ENCODE assay signal across 34 mouse cellular contexts in the genomic region with DNA sequence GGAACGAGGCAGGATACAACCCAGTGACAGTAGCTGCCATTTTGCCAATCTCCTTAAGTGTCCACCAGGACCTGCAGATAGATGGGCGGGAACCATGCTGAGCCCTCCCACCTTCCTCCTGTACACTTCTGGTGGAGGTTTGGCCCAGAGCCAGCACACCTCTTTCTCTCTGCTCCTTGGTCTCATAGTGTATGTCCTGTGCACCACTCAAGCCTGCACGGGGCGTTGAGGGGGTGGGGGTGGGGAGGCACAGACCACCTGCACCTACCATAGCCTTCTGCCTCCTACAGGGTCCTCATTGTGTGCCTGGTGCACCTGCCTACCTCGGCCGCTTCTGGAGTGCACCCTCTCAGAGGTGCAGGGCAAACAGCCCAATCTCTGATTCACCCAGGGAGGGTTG. TPM values are rescaled to one million over a fixed set of nuclear protein-coding genes. Genes with fewer than 3 reads are reported as not detected.
DNase-seq lines count a peak whose midpoint lies in the region; ATAC-seq and TF ChIP-seq lines count a peak whose summit lies in the region.
"Had no signal": no experiment of that assay in that cellular context is flagged by ENCODE, and none has a peak within 500 bp of the region (broad histone marks: within the 10 kb centered on the region; RNA-seq: fewer than 3 reads in every experiment).

No protein-coding gene starts in this region.

- peaks cover 3% of the 10 kb centered on the region; the same call in 1 of the 2 replicates for H3K4me1 ChIP-seq in embryonic facial prominence, embryonic 11.5 days (ENCODE audit: control insufficient read depth, insufficient read depth, low read length)
- H3K4me1 ChIP-seq in embryonic facial prominence, embryonic 10.5 days, result peaks cover 43% of the 10 kb centered on the region
- peaks cover 8% of the 10 kb centered on the region; the same call in 1 of the 2 replicates for H3K4me1 ChIP-seq in intestine, embryonic 15.5 days (replicated peaks)
- no peaks in the 10 kb centered on the region for H3K4me1 ChIP-seq in intestine, postnatal 0 days (replicated peaks; ENCODE audit: control insufficient read depth, insufficient read depth, low read length)
- H3K4me1 ChIP-seq in lung, embryonic 16.5 days (replicated peaks; ENCODE audit: control insufficient read depth, insufficient read depth, low read length), result peaks cover 4% of the 10 kb centered on the region
- H3K4me1 ChIP-seq in stomach, embryonic 15.5 days, result no peaks in the 10 kb centered on the region
- H3K4me1 ChIP-seq: heart, embryonic 12.5 days had no signal

- no peak for DNase-seq in embryonic facial prominence, embryonic 11.5 days (ENCODE audit: low spot score)
- no peak for DNase-seq in embryonic facial prominence, embryonic 10.5 days (ENCODE audit: low spot score)
- no peak for DNase-seq in lung, postnatal 36 days
- no peak for DNase-seq in liver
- DNase-seq: adrenal gland, postnatal 25 days; cerebellum, adult 18-20 months; cerebellum, postnatal 10 days; heart, adult 2 months; heart, postnatal 4 days; kidney, adult 11 months; kidney, postnatal 25 days; right cerebral cortex, adult 18-20 months; spleen, adult 18-20 months; thymus, postnatal 25 days had no signal

- H3K36me3 ChIP-seq in embryonic facial prominence, embryonic 11.5 days (replicated peaks; ENCODE audit: control insufficient read depth, insufficient read depth, low read depth, low read length), result no peaks in the 10 kb centered on the region
- H3K36me3 ChIP-seq in embryonic facial prominence, embryonic 10.5 days (replicated peaks), result no peaks in the 10 kb centered on the region
- H3K36me3 ChIP-seq in intestine, embryonic 15.5 days, result no peaks in the 10 kb centered on the region
- H3K36me3 ChIP-seq in intestine, postnatal 0 days (ENCODE audit: control insufficient read depth, insufficient read depth), result no peaks in the 10 kb centered on the region
- H3K36me3 ChIP-seq in lung, embryonic 16.5 days (ENCODE audit: control insufficient read depth, insufficient read depth, low read length), result no peaks in the 10 kb centered on the region
- no peaks in the 10 kb centered on the region for H3K36me3 ChIP-seq in stomach, embryonic 15.5 days
- H3K36me3 ChIP-seq: embryonic facial prominence, embryonic 15.5 days; forebrain, embryonic 15.5 days; heart, embryonic 12.5 days; hindbrain, embryonic 15.5 days; neural tube, embryonic 12.5 days had no signal

- H3K4me3 ChIP-seq in embryonic facial prominence, embryonic 11.5 days (ENCODE audit: low read depth, low read length), result no peak overlapping the region
- no peak overlapping the region for H3K4me3 ChIP-seq in embryonic facial prominence, embryonic 10.5 days
- H3K4me3 ChIP-seq in intestine, embryonic 15.5 days (replicated peaks), result no peak overlapping the region
- no peak overlapping the region for H3K4me3 ChIP-seq in intestine, postnatal 0 days (ENCODE audit: low read depth, low read length)
- no peak overlapping the region for H3K4me3 ChIP-seq in lung, embryonic 16.5 days (ENCODE audit: low read length)
- H3K4me3 ChIP-seq in stomach, embryonic 15.5 days (replicated peaks), result no peak overlapping the region
- H3K4me3 ChIP-seq: embryonic facial prominence, embryonic 15.5 days; forebrain, embryonic 15.5 days; heart, adult 2 months; heart, embryonic 12.5 days; hindbrain, embryonic 15.5 days; myocyte; neural tube, embryonic 12.5 days had no signal

- TF ChIP-seq CTCF in intestine, postnatal 0 days (IDR thresholded peaks at IDR 0.05; ENCODE audit: low read depth), result no peak

- no peak overlapping the region for H3K27ac ChIP-seq in embryonic facial prominence, embryonic 11.5 days (replicated peaks; ENCODE audit: low read depth, low read length)
- no peak overlapping the region for H3K27ac ChIP-seq in embryonic facial prominence, embryonic 10.5 days (replicated peaks)
- no peak overlapping the region for H3K27ac ChIP-seq in intestine, embryonic 15.5 days
- H3K27ac ChIP-seq in intestine, postnatal 0 days (ENCODE audit: low read depth, low read length), result no peak overlapping the region
- H3K27ac ChIP-seq in lung, embryonic 16.5 days (ENCODE audit: low read length), result no peak overlapping the region
- H3K27ac ChIP-seq in stomach, embryonic 15.5 days, result no peak overlapping the region
- H3K27ac ChIP-seq: embryonic facial prominence, embryonic 15.5 days; forebrain, embryonic 15.5 days; heart, adult 2 months; hindbrain, embryonic 15.5 days; neural tube, embryonic 12.5 days had no signal

- peaks cover 12% of the 10 kb centered on the region for H3K27me3 ChIP-seq in embryonic facial prominence, embryonic 11.5 days (ENCODE audit: control insufficient read depth, insufficient read depth, low read length)
- peaks cover 94% of the 10 kb centered on the region for H3K27me3 ChIP-seq in embryonic facial prominence, embryonic 10.5 days (replicated peaks; ENCODE audit: low read depth, poor library complexity, severe bottlenecking)
- H3K27me3 ChIP-seq in intestine, embryonic 15.5 days (replicated peaks), result peaks cover 21% of the 10 kb centered on the region
- H3K27me3 ChIP-seq in intestine, postnatal 0 days (replicated peaks; ENCODE audit: control insufficient read depth, insufficient read depth, low read length), result peaks cover 16% of the 10 kb centered on the region
- peaks cover 11% of the 10 kb centered on the region for H3K27me3 ChIP-seq in lung, embryonic 16.5 days (ENCODE audit: control insufficient read depth, insufficient read depth, low read depth, low read length)
- H3K27me3 ChIP-seq in stomach, embryonic 15.5 days (replicated peaks), result peaks cover 19% of the 10 kb centered on the region

- ATAC-seq in embryonic facial prominence, embryonic 11.5 days (replicated peaks; ENCODE audit: insufficient number of reproducible peaks, low FRiP score, low TSS enrichment, low read depth), result 0 out of 2 replicates have a peak, but pooled peaks have one; percentile 30
- peak; percentile 28; the same call in 1 of the 2 replicates for ATAC-seq in intestine, embryonic 15.5 days
- no peak for ATAC-seq in intestine, postnatal 0 days
- ATAC-seq in lung, embryonic 16.5 days (ENCODE audit: low read depth), result peak; percentile 58; the same call in 1 of the 2 replicates
- peak; percentile 6; the same call in 1 of the 2 replicates for ATAC-seq in stomach, embryonic 15.5 days (ENCODE audit: insufficient read depth, low FRiP score, low read depth)
- ATAC-seq: forebrain, embryonic 15.5 days; Patski had no signal

- no peak overlapping the region for H3K4me2 ChIP-seq in embryonic facial prominence, embryonic 11.5 days (ENCODE audit: low read depth, low read length)
- H3K4me2 ChIP-seq in intestine, embryonic 15.5 days (replicated peaks), result no peak overlapping the region
- H3K4me2 ChIP-seq in intestine, postnatal 0 days (replicated peaks; ENCODE audit: low read depth), result no peak overlapping the region
- H3K4me2 ChIP-seq in lung, embryonic 16.5 days (ENCODE audit: low read depth, low read length), result no peak overlapping the region
- no peak overlapping the region for H3K4me2 ChIP-seq in stomach, embryonic 15.5 days
- H3K4me2 ChIP-seq: embryonic facial prominence, embryonic 15.5 days; forebrain, embryonic 15.5 days; heart, embryonic 12.5 days; liver, embryonic 11.5 days; midbrain, embryonic 11.5 days had no signal

- H3K9me3 ChIP-seq in embryonic facial prominence, embryonic 11.5 days (replicated peaks; ENCODE audit: control insufficient read depth, low read length), result no peaks in the 10 kb centered on the region
- H3K9me3 ChIP-seq in embryonic facial prominence, embryonic 10.5 days, result no peaks in the 10 kb centered on the region
- no peaks in the 10 kb centered on the region for H3K9me3 ChIP-seq in intestine, embryonic 15.5 days
- H3K9me3 ChIP-seq in intestine, postnatal 0 days (ENCODE audit: control insufficient read depth), result no peaks in the 10 kb centered on the region
- no peaks in the 10 kb centered on the region for H3K9me3 ChIP-seq in lung, embryonic 16.5 days (ENCODE audit: control insufficient read depth, low read length)
- H3K9me3 ChIP-seq in stomach, embryonic 15.5 days, result no peaks in the 10 kb centered on the region
- H3K9me3 ChIP-seq: embryonic facial prominence, embryonic 15.5 days; forebrain, embryonic 15.5 days; heart, embryonic 12.5 days; hindbrain, embryonic 15.5 days; neural tube, embryonic 12.5 days had no signal

- no peak overlapping the region for H3K9ac ChIP-seq in embryonic facial prominence, embryonic 11.5 days (replicated peaks; ENCODE audit: low read length)
- no peak overlapping the region for H3K9ac ChIP-seq in intestine, embryonic 15.5 days
- H3K9ac ChIP-seq in intestine, postnatal 0 days (ENCODE audit: low read depth, low read length), result no peak overlapping the region
- no peak overlapping the region for H3K9ac ChIP-seq in lung, embryonic 16.5 days (ENCODE audit: low read length)
- H3K9ac ChIP-seq in stomach, embryonic 15.5 days, result no peak overlapping the region
- H3K9ac ChIP-seq: embryonic facial prominence, embryonic 15.5 days; forebrain, embryonic 15.5 days; heart, embryonic 12.5 days; hindbrain, embryonic 15.5 days; neural tube, embryonic 12.5 days had no signal

- WGBS in embryonic facial prominence, embryonic 11.5 days, result 84% methylated on average over 6 of the region's 6 CpGs
- 75% methylated on average over 6 of the region's 6 CpGs for WGBS in embryonic facial prominence, embryonic 10.5 days
- 61% methylated on average over 6 of the region's 6 CpGs for WGBS in intestine, embryonic 15.5 days
- WGBS in intestine, postnatal 0 days, result 56% methylated on average over 6 of the region's 6 CpGs
- 42% methylated on average over 6 of the region's 6 CpGs for WGBS in lung, embryonic 16.5 days
- WGBS in stomach, embryonic 15.5 days, result 59% methylated on average over 6 of the region's 6 CpGs

RNA-seq across cellular contexts. Expression of a gene that starts 4.5 kb away (rescaled TPM):
- polyA plus RNA-seq in embryonic facial prominence, embryonic 11.5 days (2014; fragmentation: Nextera tagmentation; extraction: Ambion mirVana), result not detected in 2 replicates
- not detected in 2 replicates for polyA plus RNA-seq in embryonic facial prominence, embryonic 10.5 days (2016; fragmentation: Nextera tagmentation; extraction: Ambion mirVana)
- not detected in 2 replicates for polyA plus RNA-seq in intestine, embryonic 15.5 days (2015; fragmentation: Nextera tagmentation; extraction: Ambion mirVana)
- polyA plus RNA-seq in intestine, postnatal 0 days (2015; fragmentation: Nextera tagmentation; extraction: Ambion mirVana), result not detected in 2 replicates
- polyA plus RNA-seq in lung, embryonic 16.5 days (2015; fragmentation: Nextera tagmentation; extraction: Ambion mirVana), result not detected in 2 replicates
- polyA plus RNA-seq in stomach, embryonic 15.5 days (2015; fragmentation: Nextera tagmentation; extraction: Ambion mirVana), result not detected in 2 replicates
- polyA plus RNA-seq: brain, embryonic 14.5 days; C2C12; embryonic facial prominence, embryonic 15.5 days; forebrain, embryonic 15.5 days; heart, adult 2 months; heart, embryonic 12.5 days; heart, postnatal 0 days; hindbrain, embryonic 15.5 days; kidney, embryonic 14.5 days; limb, embryonic 11.5 days; liver, embryonic 11.5 days; liver, embryonic 16.5 days; midbrain, embryonic 11.5 days; midbrain, postnatal 0 days; myocyte; neural tube, embryonic 12.5 days; Patski had no signal

RNA-seq across cellular contexts. Expression of a gene that starts 42.0 kb away (rescaled TPM):
- polyA plus RNA-seq in embryonic facial prominence, embryonic 11.5 days (2014; fragmentation: Nextera tagmentation; extraction: Ambion mirVana), result 6.8 and 7.4 TPM in 2 replicates
- 15.1 and 18.0 TPM in 2 replicates for polyA plus RNA-seq in embryonic facial prominence, embryonic 10.5 days (2016; fragmentation: Nextera tagmentation; extraction: Ambion mirVana)
- 9.6 and 11.3 TPM in 2 replicates for polyA plus RNA-seq in intestine, embryonic 15.5 days (2015; fragmentation: Nextera tagmentation; extraction: Ambion mirVana)
- polyA plus RNA-seq in intestine, postnatal 0 days (2015; fragmentation: Nextera tagmentation; extraction: Ambion mirVana), result 4.0 TPM in 2 replicates
- 4.3 TPM in 2 replicates for polyA plus RNA-seq in lung, embryonic 16.5 days (2015; fragmentation: Nextera tagmentation; extraction: Ambion mirVana)
- 6.9 and 8.8 TPM in 2 replicates for polyA plus RNA-seq in stomach, embryonic 15.5 days (2015; fragmentation: Nextera tagmentation; extraction: Ambion mirVana)
